Mouse (Mus musculus): ENCODE results near the gene Arid1b.
"Not testable (repeated sequence)": the region's sequence is repeated elsewhere in the genome, so short reads cannot be mapped to it uniquely, and the experiment has no call there.

Gene Arid1b

DNA sequence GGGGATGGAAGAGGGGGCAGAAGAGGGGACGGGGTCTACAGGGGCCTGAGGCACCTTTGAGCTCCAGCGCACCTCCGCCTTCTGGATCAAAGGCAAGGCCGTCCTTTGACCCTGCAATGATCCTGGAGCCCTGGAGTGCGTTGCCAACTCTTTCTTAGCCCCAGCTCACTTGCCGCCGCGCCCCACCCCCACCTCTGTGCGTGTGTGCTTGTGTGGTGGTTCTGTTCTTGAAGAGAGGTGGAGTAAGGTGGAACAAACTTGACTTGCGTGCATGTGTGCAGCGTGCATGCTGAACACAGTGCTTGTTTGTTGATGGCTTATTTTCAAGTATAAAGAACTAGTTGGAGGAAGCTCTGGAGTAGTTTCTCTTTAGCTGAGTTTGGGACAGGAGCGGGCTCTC is 95.4 kb downstream of the Arid1b start:
- DNase-seq: no peak

DNA sequence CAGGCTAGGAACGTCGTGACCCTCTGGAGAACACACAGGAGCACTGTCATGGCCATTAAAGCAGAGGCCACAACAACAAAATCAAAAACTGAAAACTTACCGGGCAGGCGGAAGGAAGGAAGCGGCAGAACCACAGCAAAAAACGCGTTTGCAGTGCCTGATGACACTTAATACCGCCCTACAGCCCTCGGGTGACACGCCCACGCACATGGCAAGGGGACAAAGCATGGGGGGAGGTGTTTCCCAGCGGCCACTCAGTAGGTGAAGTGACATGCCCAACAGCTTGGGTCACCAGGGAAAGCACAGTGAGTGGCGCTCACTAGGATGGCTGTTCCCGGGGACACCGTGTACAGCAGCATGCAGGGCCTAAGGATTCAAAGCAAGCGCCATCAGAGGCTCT is 97.4 kb downstream of the Arid1b start:
- DNase-seq: peak; percentile 50

DNA sequence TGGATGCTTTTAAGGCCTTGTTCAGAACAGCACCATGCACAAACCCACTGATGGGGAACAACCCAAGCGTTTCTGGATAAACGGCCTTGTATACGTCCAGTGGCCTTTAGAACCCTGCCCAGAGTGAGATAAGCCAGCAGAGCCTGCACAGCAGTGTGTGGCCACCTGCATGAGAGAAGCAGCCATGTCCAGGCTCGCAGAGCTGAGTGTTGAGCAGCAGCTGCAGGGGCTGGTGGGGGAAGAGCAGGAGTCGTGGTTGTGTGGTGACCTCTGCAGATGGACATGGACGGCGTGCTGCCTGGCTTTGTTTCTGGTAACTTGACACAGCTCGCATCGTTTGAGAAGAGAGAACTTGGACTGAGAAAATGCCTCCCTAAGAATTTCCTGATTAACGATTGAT is 97.8 kb downstream of the Arid1b start:
- DNase-seq: no peak

DNA sequence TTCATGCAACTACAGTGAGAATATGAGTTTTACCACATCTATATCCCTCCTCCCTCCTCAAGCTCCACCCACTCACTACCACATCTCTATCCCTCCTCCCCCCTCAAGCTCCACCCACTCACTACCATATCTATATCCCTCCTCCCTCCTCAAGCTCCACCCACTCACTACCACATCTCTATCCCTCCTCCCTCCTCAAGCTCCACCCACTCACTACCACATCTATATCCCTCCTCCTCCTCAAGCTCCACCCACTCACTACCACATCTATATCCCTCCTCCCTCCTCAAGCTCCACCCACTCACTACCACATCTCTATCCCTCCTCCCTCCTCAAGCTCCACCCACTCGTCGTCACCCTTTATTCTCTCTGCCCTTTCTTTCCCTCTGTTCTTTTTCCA is 99.2 kb downstream of the Arid1b start:
- not testable (repeated sequence) for DNase-seq

DNA sequence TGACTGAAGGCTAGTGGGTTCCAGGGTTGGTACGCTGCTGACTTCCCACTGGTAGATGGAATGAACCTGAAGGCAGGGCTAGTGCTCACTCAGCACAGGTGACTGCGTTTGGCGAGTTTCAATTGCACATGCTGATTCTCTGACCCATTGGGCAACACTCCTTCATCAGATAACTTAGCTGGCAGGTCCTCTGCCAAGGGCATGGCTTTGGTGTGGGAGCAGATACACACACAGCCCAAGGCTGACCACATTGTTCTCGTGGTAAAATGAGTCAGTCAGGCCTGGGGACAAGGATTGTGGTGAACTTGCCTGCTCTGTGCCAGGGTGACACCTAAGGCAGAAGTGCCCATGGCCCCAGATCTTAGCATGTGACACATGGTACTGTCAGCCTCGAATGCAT is 100.5 kb downstream of the Arid1b start:
- no peak for DNase-seq

DNA sequence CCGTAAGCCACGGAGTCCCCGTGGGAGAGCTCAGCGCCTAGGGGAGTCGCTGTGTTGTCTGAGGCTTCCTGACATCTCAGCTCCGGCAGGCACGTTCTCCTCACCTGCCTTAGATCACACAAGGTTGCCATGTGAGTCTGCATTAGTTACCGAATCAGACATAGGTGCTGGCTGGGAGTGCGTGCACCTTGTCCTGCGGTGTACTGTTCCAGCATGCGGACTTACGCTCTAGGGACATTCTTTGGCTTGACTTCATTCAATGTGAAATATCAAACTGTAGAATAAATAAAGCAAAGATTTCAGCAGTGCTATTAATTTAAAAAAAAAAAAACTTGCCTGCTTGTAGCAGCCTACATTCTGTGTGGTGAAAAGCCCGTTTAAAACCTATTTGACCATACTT is 101.6 kb downstream of the Arid1b start:
- DNase-seq: no peak

DNA sequence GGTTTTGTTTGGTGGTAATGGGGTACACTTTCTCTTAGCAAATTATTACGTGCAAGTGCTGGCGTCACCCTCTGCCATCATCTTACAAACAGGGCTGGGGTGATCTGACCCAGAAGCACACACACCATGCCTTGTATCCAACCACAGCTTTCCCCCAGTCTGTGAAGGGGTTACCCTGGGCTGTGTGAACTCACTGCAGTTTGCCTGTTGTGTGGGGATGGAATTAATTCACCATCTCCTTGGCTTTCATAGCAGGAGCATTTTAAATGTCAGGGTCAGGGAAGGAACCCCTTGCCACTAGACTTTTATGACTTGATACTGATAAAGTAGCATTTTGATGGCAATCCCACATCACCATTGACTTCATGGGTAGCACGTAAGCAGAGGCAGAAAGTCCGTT is 102.9 kb downstream of the Arid1b start:
- no peak for DNase-seq

DNA sequence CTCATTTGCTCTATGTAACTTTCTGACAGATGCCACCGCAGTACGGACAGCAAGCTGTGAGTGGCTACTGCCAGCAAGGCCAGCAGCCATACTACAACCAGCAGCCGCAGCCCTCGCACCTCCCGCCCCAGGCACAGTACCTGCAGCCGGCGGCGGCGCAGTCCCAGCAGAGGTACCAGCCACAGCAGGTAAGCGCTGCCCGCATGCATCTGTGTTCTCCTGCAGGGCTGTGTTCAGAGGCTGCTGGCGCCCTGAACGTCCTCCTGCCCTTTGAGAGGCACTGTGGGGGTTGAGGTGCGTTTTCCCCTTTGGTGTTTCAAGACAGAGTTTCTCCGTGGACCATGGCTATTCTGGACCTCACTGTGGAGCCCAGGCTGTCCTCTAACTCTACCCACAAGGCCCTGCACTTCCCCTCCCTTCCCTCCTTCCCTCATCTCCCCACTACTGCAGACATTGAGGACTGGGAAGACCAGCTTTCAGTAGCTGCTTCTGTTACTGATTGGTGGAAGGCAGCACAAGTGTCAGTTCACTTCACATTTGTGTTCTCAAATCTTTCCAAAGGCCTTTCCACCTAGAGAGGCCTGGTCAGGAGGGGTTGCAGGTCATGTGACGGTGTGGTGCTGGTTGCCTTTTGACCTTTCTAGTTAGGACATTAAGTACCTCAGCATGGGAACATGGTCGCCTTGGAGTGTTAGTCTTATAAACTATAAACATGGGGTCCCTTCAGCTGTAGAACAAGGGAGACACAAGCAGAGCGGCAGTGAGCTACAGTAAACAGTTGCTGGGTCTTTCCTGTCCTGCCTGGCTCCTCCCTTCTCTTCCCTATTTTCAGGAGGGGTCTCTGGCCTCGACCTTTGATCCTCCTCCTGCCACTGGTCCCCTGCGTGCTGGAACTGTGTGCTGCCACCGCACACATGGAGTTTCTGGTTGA is 103.7 kb downstream of the Arid1b start:
- DNase-seq: no peak

DNA sequence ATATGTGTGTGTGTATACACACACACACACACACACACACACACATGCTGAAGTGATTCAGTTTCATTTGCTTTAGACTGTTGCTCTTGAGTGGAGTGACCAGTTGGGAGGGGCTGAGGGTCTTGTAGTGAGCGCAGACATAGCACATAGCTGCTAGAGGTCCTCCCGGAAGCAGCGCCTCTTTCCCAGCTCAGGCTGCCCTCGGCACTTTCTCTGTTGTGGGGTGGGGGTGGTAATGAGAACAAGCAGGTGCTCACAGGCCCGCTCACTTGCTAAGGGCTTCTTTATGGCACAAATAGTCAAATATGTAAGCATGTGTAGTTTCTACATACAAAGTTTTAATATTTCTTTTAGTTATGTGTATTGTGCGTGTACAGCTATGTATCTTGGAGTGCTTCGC is 104.6 kb downstream of the Arid1b start:
- DNase-seq: no peak

DNA sequence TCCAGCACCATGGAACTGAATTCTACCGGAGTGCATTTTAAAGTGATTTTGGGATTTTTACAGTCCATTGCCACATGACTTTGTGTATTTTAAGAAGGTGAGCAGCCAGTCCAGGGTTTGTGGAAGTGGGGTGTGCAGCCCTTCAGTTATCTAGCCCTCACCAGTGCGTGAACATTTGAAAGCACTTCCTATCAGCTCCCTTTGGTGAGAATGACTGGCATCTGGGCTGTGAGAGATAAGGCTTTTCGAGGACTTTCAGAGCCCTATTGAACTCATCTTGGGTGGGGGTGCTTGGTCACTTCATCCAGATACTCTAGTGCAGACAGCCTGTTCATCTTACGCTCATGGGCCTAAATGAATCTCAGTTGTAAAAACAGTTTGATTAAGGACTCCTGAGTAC is 105.1 kb downstream of the Arid1b start:
- no peak for DNase-seq

DNA sequence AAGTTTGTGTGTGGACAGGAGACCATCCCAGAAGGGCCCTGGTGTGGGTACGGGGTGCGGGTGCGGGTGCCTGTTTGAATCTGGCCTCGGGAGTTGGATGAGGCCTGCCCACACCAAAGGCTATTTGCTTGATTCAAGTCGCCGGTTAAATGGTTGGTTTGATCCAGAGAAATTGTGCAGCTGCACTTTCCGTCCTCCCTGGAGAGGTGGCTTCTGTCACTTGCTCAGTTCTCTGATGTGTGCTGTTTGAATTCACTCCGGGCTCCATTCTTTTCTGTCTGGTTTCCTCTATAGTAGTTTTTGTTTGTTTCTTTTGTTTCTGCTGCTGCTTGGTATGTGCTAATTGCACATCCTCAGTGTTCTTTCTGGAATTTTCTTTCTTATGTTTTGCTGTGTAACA is 107.0 kb downstream of the Arid1b start:
- no peak for DNase-seq

DNA sequence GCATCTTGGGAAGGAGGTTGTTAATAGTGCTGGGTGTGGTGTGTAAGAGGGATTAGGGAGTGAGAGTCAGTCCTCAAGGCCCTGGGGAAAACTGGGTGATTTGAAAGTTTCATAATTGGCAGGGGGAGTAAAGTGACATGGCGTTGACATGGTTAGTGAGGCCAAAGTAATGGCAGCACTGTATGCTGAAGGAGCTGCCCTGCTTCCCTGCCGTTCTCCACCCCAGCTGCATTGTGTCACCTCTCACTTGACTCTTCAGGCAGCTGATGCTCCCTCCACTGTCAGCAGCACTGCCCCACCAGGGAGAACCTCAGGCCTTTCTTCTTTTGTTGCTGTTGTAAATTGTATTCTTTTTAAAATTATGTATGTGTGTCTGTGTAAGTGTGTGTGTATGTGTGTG is 107.8 kb downstream of the Arid1b start:
- peak; percentile 73 for DNase-seq

DNA sequence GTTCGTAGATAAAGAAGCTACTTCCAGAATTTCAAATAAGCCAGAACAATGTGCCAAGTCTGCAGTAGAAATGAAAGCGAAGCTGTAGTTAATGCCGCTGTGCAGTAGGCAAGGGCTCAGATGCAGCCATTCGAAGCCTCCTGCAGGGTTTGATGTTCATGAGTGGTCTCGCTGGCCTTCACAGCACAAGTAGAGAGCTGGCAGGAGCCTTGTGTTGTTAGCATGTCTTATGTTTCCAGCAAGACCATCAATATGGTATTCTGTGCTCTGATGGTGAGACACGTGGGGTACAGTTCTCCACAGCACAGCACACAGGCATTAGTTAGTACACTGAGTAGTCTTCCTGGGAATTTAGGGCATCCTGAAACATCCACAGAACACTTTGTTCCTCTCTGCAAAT is 111.6 kb downstream of the Arid1b start:
- DNase-seq: no peak

DNA sequence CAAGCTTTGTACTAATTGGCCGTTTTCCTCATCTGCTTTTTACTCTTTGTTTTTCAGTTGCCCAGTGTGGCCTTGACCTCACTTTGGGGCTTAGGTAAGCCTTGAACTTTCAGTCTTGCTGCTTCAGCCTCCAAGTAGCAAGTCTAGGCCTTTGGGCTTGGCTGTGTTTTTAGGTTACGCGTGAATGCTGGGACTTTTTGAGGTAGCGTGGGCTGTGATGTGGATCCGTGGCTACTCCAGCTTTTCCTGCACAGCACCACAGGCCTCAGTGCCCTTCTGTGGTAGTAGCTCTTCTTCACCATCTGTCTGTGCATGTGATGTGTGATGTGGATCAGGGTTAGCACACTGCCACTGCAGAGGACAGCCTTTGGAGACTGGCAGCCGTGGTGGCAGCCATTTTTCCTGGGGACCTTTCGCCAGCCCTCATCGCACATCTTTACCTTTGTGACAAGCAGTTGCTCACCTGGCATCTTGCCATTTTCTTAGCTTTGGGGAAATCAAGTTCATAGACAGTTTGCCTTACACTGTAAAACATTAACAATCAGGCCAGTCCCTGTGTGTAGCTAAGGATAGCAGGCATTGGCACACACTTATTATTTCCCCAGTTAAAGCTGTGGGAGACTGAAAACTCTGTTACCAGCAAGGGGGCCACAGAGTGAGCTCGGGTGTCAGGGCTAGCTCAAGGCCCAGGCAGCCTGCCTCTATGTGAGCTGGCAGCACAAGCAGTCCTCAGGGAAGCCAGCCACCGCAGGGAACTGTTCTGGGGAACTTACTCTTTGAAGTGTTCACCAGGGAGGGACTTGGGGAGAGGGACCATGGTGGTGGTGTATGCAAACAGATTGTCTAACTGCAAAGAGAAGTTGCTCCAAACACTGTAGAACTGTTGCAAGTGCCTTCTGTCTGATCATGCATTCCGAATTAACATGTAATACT is 112.4 kb downstream of the Arid1b start:
- DNase-seq: no peak

DNA sequence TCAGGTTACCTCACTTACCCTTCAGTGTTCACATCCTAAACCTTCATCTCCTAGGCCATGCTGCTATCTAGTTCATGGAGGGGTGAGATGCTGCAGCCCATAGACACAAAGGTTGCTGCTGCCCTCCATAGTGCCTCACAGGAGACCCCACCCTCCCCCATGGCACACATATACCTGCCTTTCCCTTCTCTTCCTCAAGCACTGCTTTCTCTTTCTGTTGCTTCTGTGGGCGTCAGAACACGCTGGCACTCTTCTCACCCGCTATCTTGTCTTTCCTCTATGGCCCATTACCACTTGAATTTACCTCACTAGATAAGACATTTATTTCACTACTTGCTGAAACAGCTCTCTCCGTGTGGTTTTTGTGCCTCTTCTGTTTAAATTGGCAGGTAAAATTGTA is 113.4 kb downstream of the Arid1b start:
- no peak for DNase-seq

DNA sequence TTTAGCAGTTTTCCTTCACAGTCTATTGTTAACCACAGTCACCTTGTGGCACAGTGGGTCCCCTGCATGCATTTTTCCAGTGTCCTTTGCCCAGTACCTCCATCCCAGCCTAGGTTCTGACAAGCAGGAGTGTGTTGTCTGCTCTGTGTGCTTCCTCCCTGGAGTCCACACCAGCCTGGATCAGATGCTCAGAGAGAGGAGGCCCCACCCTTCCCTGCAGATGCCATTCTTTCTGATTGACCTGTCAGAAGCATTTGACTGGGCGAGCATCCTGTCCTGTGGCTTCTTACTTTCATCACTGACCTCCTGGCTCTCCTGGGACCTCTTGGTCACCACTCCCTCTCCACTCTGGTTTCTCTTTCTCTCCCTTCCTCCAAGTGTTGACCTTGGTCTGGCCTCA is 113.9 kb downstream of the Arid1b start:
- DNase-seq: no peak

DNA sequence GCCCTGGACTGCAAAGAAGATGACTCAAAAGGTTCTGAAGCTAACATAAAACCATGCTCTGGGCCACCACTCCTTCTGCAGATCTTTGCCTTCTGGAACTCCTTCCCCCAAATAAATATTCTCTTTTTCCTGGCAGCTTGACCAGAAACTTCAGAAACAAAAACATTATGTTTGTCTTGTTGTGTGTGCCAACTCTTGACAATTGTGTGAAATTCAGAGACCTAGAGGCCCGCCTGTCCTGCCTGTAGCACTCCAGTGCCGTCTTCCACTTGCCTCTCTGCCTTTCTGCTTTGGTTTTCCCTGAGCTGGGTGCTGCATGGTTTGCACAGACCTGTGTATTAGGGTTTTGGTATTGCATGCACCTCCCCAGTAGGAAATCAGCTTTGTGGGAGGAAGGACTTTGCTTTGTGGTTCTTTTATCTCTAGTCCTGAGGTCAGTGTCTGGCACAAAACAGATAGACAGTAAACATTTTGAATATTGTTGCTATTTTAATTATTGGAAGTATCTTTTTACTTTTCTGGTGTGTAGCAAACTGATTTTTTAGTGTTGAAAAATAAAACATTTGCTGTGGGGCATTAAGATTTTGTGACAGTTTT is 114.5 kb downstream of the Arid1b start:
- no peak for DNase-seq

DNA sequence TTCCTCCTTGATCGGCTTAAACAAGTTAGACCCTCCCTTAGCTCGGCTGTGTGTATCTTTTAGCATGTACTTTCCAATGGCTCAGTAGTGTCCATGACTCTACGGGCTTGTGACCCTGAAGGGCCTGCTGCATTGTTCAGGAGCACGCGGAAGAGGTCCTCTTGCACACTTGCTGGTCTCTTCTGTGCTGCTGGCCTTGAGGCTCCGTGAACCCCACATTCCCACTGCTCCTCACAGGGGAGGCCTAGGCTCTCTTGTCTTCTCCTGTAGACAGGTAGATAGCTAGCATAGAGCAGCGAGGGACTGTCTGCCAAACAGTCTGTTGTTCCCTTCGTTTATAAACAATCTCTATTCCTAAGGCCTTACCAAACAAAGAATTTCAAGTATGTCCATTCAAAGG is 115.2 kb downstream of the Arid1b start:
- DNase-seq: no peak

DNA sequence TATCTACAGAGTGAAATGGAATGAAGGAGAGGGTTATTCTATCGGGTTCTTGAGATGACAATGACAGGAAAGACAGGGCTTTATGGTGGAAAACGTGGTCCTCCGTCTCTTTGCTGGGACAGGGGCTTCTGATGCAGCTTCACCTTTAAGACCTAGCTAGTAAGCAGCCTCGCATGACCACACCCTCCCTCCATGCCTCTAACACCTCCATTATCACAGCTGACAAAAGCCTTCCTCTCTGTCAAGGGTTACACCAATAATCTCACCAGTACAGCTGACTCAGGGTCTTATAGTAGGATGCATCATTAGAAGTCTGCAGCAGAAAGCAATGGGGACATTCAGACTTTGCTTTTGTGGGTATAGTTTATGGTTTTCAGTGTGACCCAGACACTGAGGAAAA is 116.0 kb downstream of the Arid1b start:
- no peak for DNase-seq

DNA sequence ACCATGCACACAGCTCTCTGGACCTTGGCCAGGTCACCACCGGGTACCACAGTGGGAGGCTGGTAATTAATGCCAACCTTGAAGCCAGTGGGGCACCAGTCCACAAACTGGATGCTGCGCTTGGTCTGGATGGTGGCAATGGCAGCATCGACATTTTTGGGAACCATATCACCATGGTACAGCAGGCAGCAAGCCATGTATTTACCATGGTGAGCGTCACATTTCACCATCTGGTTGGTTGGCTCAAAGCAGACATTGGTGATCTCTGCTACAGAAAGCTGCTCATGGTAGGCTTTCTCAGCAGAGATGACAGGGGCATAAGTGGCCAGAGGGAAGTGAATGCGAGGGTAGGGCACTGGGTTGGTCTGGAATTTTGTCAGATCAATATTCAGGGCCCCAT is 116.8 kb downstream of the Arid1b start:
- not testable (repeated sequence) for DNase-seq

DNA sequence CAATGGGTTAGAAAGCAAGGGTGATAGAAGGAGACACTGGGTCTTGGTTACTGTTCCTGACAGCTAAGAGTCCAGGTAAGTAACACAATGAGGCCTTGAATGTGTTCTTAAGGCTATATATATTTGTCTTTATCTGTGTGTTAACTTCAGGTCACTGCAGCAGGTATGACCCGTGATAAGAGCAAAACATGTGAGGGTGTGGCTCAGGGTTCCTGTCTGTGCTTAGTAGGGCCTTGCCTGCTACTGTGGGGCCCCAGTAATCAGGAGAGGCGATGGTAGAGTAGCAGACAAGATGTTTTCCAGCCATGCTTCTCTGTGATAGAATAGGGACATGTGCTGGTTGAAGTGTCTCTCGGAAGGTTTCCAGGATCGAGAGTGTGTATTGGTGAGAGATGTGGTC is 118.0 kb downstream of the Arid1b start:
- no peak for DNase-seq

DNA sequence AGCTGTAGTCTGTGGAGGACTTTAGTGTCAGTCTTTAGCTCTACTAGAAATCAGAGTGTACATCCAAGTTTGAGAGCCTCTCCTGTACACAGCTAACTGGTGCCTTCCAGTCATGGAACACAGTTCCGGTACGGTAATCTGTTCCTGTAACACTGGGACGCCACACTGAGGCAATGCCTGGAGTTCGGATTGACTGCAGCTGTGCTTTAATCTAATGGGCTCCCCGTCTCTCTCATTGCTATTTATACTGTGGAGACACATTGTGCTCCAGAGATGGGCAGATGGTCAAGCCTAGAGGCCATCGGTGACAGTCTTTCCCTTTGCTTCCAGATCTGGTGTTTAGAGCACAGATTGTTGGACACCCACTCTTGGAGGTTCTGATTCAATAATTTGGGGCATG is 121.8 kb downstream of the Arid1b start:
- DNase-seq: peak; percentile 38

DNA sequence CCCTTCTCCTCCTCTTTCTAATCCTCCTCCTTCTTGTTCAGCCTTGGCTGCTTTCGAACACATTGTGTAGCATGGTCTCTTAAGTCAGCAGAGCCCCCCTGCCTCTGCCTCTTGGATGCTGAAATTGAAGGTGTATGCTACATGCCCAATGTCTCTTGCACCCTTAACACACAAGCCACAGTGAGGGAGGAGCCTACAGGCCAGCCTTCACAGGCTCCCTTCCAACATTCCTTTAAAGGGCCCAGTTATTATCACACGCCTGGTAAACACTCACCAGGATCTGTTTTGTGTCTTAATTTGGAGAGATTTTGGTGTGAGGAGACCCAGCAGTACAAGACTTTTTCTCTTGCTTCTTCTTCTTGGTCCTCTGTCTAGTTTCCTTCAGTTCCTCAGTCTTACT is 122.9 kb downstream of the Arid1b start:
- DNase-seq: peak; percentile 45

DNA sequence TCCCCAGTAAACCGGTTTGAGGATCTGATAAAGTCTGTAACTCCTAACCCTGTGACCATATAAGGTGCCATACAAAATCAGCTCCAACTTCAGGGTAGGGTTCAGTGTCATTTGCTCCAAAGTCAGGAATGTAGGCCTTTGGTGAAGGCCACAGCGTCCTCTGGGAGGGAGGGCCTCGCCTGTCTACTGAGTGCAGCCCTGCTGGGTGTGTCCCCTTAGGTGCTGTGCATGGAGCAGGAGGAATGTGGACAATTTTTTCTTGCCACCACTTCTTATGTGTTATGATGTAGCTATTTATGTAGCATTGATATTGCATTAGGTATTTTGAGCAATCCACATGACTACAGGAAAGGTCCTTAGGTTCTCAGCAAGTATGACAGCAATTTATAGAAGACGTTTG is 124.0 kb downstream of the Arid1b start:
- DNase-seq: no peak
